Mouse (Mus musculus) bone marrow macrophage, adult 2 months (primary cell): ENCODE measurements around the gene Rinl.

Experiments
- CTCF ChIP-seq: IDR thresholded peaks from 2 replicates; pipeline ENCODE4 v1.5.1; 2012; ENCODE audit warnings: low read depth, mild to moderate bottlenecking, low read length, moderate library complexity
- POLR2A ChIP-seq: IDR thresholded peaks from 2 replicates; pipeline ENCODE4 v1.6.1; 2012; ENCODE audit warnings: mild to moderate bottlenecking, low read depth, low read length, borderline replicate concordance

DNA sequence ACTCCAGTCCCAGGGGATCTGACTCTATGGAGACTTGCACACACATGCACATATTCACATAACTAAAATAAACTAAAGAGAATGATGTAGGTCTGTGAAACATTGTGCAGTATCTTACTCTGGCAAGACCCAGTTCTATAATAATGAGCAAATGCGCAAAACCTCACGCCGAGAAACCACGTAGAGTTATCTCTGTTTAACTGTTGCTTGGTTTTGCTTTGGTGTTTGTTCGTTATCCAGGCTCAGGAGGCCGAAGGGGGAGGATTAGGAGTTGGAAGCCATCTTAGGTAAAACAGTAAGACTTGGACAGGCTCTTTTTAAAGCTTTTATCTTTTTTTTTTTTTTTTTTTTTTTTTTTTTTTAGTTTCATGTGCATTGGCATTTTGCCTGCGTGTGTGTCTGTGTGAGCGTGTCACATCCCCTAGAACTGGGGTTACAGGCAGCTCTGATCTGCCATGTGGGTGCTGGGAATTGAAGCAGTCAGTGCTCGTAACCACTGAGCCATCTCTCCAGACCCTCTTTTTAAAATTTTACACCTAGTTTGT is 19.3 kb upstream of the Rinl start:
- TF ChIP-seq CTCF: no peak
- no peak for TF ChIP-seq POLR2A
